Mouse (Mus musculus): Measurements from ENCODE around the gene Olfr1484.
"Not testable (repeated sequence)": the region's sequence is repeated elsewhere in the genome, so short reads cannot be mapped to it uniquely, and the experiment has no call there.

The Olfr1484 gene

GRCm38 (mm10) chr19:13583211-13583610 is at the start of gene Olfr1484:
Olfr1484 (plus strand) TSS chr19:13583511.
- no peak for DNase-seq (ENCODE audit: low spot score in 2 of 2)

- DNase-seq (ENCODE audit: low spot score in 2 of 2), result not testable (repeated sequence)
Measured at GRCm38 (mm10) chr19:13617075-13617474, 33.8 kb downstream of the Olfr1484 start, which contains the start of gene Olfr1487. Olfr1487 (plus strand) TSS chr19:13617375.

GRCm38 (mm10) chr19:13631321-13631720 is 48.0 kb downstream of the Olfr1484 start, which contains the start of gene Olfr1489:
Olfr1489 (plus strand) TSS chr19:13631621.
- no peak for DNase-seq (ENCODE audit: low spot score in 2 of 2)
